Mouse (Mus musculus) gastrocnemius, postnatal 25 days (tissue): ENCODE results near the gene Abtb2. TPM values are rescaled to one million over a fixed set of nuclear protein-coding genes. Genes with fewer than 3 reads are reported as not detected.
"Not testable (repeated sequence)": the region's sequence is repeated elsewhere in the genome, so short reads cannot be mapped to it uniquely, and the experiment has no call there.

Experiments used
- DNase-seq: peaks from one replicate; pipeline ENCODE4 v3.0.0; 2022
- long read RNA-seq, 2 experiments: library from polyadenylated mRNA; stranded (forward); transcript quantifications; one replicate each; pipeline ENCODE4 v2.0.0; 2021
- total RNA-seq, 2 experiments: library from RNA; stranded (reverse); gene quantifications; 1 replicate in 1 of 2; 2 replicates in 1 of 2; pipeline ENCODE4 v1.2.3; 2021

Gene Abtb2
- 1 to 10 TPM; 7.5 to 9.2 TPM for total RNA-seq
- long read RNA-seq, experiment 1, full-length matches to known transcripts = 1 of 21 reads
- long read RNA-seq, experiment 1, partial matches to known transcripts = 2 of 21 reads
- long read RNA-seq, experiment 1, other reads (novel, unspliced or antisense) = 18 of 21 reads
- long read RNA-seq, experiment 2, full-length matches to known transcripts = 6 of 21 reads
- long read RNA-seq, experiment 2, partial matches to known transcripts = 1 of 21 reads
- long read RNA-seq, experiment 2, other reads (novel, unspliced or antisense) = 14 of 21 reads

DNA sequence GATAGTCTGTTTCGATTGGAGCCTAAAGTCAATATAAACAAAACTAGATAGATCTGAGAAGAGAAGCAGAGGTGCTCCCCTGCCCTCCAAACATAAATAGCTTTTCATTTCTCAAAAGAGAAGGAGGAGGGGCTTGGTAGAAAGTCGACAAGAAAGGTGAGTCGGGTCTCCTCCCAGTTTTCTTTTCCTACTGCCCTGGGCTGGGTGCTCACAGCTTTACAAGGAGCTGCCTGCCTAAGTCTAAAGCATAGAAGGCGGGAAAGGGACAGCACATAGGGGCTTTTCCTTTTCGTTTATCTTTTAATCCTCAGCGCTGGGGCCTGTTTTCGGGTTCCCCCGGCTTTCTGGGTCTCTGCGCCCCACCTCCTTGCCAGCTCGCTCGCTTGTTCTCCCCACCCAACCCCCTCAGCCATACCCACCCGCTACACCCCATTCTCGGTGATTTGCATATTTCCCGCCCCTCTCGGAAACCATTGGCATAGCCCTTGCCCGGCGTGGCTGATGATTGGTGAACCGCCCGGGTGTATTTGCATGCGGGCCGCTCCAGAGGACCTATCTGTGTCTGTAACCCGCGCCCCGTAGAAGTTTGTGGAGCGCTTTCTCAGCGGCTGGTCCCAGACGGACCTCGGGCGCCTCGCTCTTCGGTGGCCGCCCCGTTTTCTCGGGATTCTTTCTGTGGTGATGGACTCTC is at the start of gene Abtb2:
TSS of gene Abtb2 (plus strand) at position 579 of the 691 bp plus-strand sequence.
- DNase-seq = peak; percentile 92

DNA sequence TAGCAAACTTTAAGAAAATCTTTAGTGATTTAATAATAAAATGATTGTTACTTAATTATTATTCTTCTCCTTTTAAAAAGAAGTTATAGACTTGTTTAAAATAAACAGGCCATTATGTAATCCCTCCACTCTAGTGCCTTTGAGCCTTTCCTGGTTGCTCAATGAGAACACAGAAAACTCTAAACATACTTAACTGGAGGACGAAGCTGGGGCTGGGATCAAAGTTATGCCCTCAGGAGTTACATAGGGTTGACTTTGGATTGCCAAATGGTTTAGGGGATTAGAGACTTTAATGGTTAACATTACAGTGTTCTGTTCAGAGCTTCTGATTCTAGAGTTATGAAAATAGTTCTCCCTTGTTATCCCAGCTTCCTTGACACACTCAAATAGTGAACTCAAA is 49.6 kb upstream of the Abtb2 start:
- no peak for DNase-seq

DNA sequence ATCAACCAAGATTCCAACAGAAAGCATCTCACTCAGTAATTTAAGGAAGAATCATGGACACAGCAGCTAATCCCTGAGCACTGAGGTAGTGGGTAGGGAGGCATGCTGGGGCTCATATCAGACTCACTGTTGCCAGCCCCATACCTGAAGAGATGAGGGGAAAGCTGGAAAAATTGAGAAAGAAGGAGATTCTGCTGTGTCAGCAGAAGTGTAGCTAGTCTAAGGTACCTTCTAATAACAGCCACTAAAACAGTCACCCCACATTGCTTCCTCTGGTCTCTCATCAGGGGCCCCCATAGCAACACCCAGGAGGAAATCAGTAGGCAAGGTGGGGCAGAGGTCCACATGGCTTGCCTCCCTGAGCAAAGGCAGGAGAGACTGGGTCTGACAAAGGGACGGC is 40.5 kb upstream of the Abtb2 start:
- no peak for DNase-seq

DNA sequence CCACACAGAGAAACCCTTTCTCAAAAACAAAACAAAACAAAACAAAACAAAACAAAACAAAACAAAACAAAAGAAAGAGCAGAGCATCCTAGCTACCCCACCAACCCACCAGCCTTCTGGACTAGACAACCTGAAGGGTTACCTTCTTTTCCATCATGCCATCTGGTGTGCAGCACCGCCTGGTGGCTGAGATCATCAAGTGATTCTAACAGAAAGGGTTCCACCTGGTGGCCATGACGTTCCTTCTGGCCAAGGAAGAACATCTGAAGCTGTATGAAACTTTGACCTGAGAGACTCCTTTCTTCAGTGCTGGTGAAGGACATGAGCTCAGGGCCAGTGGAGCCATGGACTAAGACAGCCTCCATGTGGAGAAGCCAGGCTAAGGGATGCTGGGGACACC is 19.0 kb upstream of the Abtb2 start:
- peak; percentile 23 for DNase-seq

DNA sequence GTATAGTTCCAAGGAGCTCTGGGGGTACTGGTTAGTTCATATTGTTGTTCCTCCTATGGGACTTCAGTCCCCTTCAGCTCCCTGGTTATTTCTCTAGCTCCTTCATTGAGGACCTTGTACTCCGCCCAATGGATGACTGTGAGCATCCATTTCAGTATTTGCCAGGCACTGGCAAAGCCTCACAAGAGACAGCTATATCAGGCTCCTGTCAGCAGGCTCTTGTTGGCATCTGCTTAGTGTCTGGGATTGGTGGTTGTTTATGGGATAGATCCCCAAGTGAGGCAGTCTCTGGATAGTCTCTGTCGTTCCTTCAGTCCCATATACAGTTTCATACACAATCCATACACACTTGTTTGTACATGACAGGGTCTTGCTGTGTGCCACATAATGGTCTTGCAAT is 15.8 kb upstream of the Abtb2 start:
- not testable (repeated sequence) for DNase-seq

DNA sequence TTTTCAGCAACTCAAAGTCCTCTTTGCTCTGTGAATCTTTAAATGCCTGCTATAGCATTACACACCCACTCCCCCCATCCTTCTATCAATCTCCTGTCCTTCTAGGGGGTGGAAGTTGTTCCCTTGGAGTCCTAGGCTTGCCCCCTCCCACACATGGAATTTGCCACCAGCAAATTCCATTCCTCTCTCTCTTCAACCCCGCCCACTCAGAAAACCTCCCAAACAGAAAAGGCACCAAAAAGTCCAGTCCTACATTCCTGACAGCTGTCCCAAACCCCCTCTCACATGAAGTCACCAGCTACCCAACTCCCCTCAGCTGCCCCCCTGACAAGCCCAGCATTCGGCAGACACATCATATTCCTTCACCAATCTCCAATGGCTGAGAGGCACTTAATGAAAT is 12.1 kb upstream of the Abtb2 start:
- no peak for DNase-seq

DNA sequence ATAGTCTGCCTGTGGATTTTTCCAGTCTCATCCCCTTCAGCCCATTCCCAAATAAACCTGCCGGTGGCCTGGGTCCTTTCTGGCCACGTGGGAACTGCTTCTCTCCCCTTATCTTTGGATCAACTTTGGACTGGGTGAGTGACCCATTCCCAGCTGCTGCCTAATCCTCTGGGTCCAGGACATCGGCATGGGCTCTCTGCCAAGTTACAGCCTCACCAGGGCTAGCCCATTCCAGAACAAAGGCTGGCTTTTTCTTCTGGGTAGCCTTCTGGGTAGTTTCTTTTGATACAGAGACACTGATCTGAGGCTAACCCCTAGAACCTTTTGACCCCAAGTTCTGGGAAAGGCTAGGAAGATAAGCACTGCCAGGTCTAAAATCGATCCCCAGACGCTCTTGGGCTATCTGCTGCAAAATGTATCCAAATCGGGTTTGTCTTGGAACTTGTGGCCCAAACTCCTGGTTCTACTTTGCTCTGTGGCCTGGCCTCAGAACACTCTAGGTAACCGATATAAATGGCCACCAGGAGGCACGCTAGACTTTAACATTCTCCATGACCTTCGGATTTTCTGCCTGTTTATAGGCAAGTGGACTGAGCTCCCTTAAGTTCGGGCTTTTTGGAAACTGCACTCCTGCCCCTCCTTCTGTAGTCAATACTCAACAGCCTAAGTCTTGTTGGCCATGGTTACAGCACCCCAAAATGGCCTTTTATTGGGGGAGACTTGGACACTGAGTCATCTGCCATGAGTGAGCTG is 9.8 kb upstream of the Abtb2 start:
- no peak for DNase-seq

DNA sequence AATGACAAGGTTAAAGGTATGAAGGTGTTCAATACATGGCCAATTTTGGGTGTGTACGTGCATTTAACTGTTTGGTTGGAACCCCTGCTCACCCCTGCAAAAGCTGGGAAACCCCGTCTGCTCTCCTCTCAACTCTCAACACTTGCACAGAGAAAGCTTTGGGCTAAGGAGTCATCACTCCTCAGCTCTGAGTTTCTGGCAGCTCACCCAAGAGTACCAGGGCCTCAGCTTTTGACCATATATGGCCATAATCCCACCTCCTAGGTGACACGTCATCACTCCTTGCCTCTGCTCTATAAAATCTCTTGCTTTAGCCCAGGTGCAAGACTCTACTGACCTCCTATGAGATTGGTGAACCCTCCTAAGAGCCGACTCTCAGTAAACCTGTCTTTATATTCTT is 5.2 kb upstream of the Abtb2 start:
- DNase-seq = no peak

DNA sequence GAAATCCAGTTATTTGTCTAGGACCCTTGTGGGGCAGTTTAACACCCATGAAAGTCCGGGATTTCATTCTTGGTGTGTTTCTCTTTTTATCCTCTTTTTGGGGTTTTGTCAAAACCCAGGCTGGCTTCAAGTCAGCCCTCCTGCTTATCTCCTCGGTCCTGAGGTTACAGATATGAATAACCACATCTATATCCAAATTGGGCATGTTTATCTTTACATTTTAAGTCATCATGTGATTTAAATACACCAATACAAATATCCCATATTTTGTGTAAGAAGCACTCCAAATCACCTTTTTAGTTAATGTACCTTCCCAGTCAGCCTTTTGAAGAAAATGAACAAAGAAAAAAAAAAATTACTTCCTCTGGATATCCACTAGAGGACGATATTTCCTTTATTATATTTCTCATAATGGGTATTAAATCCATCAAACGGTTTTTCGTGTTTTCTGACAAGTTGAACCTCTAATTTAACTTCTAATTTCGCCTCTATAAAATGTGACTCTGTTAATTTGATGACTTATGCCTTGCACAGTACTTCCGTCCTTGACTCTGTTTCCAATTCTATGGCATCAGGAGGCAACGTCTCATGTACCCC is 1.6 kb upstream of the Abtb2 start:
- no peak for DNase-seq

DNA sequence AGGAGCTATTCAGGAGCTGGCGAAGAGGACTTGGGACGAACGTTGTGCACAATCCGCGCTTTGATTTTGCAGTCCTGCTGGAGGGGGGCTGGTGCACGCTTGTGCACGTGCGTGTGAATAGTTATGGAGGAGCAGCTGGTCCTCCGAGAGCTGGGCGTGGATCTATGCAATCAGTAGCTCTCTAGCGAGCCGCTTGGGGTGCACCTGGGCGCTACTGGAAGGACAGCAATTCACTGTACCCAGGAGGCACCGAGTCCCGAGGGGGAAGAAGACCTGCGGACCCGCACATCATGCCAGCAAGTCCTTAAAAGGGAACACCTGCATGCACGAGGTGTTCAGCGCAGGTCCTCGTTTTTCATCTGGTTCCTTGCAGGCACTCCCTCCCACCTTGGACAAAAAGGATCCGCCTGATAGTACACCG is 929 bp upstream of the Abtb2 start:
- DNase-seq = peak; percentile 8

DNA sequence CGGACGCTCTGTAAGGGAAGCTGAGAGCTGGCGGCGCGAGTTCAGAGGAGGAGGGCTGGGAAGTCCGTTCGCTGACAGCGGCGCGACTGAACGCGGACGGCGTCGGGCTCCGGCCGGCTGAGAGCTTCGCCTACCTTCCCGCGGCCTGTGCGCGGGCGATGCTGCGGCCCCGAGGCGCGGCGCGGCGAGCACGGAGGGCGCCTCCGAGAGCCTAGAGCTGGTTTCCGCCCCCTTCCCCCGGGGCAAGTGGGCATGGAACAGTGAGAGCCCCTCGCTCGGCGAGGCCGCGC is 258 bp downstream of the Abtb2 start:
- no peak for DNase-seq

DNA sequence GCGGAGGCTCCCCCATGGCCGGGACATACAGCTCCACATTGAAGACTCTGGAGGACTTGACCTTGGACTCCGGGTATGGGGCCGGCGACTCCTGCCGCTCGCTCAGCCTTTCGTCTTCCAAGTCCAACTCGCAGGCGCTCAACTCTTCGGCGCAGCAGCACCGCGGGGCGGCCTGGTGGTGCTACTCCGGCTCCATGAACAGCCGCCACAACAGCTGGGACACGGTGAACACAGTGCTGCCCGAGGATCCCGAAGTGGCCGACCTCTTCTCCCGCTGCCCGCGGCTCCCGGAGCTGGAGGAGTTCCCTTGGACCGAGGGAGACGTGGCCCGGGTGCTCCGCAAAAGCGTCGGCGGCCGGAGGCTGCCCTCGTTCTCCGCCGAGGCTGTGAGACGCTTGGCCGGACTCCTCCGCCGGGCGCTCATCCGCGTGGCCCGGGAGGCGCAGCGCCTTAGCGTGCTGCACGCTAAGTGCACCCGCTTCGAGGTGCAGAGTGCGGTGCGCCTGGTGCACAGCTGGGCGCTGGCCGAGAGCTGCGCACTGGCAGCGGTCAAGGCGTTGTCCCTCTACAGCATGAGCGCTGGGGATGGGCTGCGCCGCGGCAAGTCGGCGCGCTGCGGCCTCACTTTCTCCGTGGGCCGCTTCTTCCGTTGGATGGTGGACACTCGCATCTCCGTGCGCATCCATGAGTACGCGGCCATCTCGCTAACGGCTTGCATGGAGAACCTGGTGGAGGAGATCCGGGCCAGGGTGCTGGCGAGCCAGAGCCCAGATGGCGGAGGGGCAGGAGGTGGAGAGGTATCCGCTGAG is 807 bp downstream of the Abtb2 start:
- DNase-seq = peak; percentile 56

DNA sequence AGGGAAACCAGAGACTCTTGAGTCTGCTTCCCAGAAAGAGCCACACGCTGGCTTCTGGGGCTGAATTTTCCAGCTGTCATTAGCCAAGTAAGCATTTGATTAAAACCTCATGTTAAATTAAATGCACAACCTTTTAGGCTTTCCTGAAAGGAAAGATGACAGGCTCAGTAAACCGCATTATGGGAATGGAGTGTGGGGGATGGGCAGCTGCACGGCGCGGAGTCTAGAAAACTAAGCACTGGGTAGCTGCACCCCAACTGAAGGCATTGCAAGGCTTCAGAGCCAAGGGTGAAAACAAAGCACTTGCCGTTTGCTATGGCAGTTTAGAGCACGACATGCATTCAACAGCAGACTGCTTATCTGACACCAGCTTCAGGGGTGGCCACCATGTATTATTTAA is 2.1 kb downstream of the Abtb2 start:
- no peak for DNase-seq

DNA sequence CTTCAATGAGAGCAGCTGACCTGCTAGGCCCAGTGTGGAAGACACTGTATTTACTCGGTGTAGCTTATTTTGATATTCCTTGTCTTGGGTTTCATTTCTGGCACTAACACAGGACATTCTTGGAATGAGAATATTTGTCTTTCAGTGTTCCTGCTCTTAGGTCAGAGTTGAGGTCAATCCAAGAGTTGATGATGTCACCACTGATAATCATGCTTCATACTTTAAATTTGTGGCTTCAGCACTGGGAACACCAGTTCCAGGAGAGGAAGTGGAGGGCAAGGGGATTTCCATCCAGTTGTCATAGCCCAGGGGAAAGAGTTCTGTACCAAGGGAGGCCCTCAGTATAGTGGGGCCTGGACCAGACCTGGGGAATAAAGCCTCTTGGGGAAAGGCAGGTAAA is 3.6 kb downstream of the Abtb2 start:
- no peak for DNase-seq

DNA sequence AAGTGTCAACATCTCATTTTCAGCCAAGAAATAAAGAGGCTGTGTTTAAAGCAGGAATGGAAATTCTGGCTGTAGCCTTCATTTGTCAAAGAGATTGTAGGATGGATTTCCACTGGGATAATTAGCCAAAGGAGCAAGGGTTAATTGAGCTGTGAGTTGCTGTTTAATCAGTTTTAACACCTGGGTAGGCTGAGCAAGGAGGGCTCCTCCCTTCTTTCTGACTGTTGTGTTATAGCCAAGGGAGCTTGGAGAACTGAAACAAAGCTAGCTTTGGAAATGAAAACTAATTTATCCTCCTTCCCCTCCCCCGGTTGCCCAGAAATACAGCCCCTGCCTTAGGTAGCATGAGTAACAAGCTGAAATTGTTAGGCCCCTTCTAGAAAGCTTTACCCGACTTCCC is 6.2 kb downstream of the Abtb2 start:
- DNase-seq = no peak

DNA sequence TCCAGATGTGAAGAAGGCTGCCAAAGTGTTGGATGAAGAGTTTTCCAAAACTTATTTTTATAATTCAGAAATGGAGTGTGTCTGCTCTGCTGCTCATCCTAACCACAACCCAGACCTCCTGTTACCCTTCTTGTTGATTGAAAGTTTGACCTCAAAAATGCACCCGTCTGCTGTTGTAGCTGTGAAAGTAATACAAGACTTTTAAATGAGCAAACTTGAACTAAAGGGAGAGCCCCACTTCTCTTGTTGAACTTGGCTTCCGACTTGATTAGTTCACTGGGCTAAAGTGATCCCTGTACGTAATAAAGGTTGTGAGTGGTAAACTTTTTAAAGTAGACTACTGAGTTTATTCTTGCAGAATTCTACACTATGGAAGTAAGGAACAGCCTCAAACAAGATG is 10.3 kb downstream of the Abtb2 start:
- no peak for DNase-seq

DNA sequence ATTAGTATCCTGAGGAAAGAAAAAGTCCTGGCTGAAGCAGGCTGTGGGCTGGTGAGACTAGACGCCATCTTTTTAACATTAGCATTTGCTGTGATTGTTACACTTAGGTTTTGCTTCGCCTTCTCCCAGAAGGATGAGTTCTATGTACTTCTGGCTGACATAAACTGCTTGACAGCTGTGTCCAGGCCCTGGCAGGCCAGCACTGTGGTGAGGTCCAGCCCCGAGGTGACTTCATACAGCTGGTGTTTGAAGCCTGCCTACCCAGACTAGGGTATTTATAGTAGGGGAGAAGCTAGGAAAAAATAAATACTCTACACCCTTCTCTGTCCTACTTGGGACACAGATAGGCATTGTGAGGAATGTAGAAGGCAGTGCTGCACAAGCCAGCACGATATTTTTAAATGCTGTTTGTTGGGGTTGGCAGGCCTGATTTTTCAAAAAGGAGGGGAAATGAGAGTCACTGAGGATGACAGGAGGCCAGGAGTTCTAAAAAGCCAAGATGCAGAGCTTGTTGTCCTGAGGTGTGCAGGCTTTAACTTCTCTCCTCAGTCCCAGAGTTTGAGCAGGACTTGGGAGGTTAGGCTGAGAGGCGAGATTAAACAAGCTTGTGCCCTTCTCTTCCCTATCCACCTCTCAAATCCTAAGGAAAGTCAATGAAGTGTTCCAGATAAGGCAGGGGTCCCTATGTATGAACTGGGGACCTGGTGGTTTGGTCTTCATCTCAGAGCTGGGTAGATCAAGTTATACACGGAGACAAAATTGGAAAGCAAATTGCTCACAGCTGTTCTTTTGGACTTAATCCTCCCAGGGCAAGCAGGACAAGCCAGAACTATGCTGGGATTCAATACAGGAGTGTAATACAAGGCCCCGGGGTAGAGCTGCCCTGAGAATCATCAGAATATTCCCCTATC is 11.9 kb downstream of the Abtb2 start:
- DNase-seq = peak; percentile 79

DNA sequence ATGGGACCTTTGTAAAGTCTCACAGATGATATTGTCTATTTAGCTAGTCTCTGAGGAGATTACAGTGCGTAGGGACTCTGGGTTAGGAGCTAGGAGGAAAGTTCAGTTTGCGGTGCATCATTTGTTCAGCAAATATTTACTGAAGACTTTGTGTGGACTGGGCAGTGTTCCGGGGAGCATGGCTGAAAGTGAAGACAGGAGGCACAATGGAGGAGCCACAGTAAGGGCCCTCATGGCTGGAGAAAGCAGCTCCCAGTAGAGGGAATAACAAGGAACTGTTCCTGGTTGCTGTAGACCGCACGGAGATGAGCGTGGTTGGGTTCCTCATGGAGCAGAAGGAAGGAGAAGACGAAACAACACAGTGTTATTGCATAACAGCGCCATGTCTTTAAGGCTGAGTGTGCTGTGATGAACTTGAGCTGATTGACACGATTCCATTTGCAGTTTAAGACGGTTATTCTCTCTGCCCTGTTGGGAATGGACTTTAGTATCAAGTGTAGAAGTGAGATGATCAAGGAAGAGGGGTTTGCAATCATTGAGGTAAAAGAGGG is 12.6 kb downstream of the Abtb2 start:
- no peak for DNase-seq

DNA sequence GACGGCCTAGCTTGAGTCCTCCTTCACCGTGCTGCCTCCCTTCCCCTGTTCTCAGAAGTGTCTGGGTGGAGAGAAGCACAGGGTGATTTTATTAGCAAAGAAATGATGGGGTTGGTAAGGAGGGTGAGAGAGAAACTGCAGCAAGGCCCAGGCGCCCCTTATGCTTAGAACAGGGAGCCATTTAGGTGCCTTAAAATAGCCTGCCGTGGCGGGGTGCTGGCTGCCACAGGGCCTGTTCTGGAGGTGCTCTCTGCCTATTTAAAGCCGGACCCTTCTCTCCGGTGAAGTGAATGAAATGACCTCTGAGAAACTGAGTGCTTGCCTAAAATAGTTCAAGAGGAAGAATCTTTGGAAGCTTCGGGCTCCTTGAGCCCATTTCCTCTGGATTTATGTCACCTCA is 14.6 kb downstream of the Abtb2 start:
- DNase-seq = no peak

DNA sequence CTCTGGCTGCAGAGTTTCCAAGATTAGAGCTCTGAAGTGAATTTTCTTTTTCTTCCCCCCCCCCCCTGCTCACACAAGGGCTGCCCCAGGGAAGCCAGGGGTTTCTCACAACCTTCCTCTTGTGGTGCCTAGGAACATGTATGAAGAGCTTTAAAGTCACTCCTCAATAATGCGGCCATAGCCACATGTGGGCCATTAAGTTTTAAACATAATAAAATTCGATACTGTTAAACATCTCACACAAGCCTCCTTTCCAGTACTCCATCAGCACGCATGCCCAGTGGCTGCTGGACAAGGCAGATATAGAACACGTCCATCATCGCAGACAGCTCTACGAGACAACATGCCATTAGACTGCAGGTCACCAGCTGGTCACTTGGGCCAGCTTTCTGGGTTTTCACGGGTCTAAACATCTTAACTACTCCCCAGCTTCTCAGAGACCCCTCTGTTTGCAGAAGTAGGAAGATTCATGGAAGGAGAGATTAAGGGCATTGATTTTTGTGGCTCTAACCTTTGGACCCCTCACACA is 15.3 kb downstream of the Abtb2 start:
- DNase-seq = no peak

DNA sequence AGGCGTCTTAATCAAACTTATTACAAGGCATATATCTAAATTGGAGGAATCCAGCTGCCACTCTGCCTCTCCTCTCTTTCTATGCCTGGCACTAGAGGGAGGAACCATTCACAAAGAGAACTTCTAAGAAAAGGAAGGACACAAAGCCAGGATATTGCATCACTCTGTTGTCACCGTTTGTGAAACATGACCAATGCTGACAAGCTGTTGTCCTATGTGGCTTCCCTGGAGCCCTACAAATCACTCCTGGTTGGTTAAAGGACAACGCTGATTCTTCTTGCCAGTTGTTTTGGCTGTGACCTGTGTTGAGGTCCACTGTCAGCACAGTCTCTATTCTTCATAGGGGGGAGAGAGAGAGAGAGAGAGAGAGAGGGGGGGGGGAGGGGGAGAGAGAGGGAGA is 17.2 kb downstream of the Abtb2 start:
- DNase-seq = no peak
